Mouse (Mus musculus): ENCODE measurements around the gene Fam107a.
A peak's percentile ranks its signal among the peaks of the same experiment; 100 is the strongest.

Fam107a gene

DNA sequence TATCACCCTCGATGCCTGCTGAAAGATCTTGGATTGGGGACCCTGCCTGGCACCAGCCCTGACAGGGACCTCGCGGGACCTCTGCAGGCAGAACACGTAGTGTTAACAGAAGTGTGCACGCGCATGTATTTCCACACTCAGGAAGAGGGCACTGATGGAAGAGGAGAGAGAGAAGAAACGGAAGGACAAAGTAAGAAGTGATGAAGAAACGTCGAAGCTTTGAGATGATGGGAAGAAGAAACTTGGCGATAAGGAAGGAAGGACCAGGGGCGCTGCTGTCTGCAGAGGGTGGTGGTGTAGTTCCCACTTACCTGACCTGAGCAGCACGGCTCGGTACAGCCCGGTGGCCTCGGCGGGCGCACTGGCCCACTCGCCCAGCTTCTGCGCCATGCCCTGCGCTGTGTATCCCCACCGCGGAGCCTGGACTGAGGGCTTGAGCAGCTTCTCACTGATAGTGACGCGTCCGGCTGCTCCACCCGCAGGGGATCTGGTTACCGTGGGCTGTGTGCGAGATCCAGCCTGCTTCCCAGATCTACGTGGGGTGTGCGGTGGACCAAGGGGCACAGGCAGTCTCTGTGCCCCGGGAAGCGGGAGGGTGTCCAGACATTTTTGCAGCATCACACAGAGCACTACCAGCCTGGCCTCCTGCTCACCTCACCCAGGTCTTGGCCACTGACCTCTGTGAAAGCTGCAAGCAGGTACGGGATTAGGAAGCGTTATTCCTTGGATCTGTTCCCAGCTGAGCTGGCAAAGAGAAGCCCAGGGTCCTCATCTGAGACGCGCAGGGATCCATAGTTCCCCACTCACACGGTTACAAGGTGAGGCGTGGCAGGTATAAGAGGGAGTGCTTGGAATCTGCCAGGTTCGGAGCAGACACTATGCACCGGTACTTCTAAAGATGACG lies at the start of gene Fam107a:
Gene Fam107a (minus strand): TSS at position 830 of the 904 bp plus-strand sequence.
- no peak for DNase-seq (ENCODE audit: low spot score in 2 of 2)

DNA sequence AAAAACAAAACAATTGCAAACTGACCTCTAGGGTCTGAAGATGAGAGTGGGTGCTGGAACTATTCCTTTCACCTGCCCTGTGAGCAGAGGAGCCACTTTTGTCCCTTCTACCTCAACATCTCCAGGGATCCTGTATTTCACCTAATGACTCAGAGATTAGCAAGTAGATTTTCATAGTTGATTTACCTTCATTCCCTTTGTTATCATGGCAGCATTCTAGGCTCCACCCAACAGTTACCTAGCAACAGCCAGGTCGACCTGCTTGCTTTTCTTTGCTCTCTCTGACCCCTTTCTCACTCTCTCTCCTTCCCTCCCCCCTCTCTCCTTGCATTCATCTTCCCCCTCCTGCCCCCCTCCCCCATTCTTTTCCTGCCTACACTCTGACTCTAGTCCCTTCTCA lies 49.3 kb upstream of the Fam107a start:
- DNase-seq (ENCODE audit: low spot score in 2 of 2), result no peak

DNA sequence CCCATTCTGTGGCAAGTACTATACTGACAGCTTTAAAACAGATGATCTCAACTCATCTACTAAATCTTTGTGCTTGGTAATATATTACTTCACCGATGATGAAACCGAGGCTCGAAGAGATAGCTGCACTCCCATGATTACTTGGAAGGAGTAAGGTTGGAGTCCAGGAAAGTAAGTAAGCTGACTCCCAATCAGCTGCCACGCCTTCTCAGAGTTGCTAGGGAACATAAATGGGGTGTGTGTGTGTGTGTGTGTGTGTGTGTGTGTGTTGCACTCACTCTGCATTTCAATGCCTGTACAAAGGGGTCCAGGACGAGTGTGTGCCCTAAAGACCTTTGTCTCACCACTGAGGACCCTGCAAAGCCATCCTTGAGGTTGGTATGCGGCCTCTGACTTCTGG lies 48.0 kb upstream of the Fam107a start:
- DNase-seq (ENCODE audit: low spot score in 2 of 2), result no peak

DNA sequence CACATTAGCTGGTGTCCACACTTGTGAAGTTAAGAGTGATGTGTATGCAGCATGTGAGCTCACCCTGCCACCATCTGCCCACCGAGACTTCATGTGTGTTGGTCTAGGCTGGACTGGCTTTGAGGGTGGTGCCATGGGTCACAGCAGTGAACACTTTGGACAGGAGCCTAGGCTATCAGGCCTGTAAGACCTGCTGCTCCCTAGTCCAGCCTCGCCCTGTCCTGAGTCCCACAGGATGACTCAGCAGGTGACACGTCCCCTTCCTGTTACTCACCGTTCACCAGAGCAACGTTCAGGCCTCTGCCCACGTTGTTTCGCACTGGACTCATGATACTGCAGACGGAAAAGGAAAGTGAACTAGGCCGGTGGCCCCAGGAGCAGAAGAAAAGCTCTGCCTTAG lies 39.0 kb upstream of the Fam107a start:
- DNase-seq (ENCODE audit: low spot score in 2 of 2), result no peak

DNA sequence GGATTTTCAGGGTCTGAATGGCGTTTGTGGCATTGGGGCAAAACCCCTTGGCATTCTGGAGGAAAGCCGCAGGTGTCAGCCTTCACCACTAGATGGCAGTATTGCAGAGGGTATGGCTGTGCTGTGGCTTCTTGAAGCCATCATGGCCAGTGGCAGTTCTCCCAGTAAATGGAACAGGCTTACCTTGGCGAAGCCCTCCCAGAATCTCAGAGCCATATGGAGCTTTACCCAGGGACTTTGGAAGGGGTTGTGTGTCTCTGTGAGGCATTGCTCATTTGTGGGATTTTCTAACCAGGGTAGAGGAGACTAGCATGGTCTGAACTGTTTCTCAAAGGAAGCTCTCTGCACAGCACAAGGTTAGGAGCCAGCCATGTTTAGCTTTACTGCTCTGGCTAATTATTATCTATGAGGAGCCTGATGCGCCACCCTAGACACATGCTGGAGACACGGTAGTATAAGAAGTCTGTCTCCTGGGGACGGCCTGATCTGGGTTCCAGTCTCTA lies 38.2 kb upstream of the Fam107a start:
- DNase-seq (ENCODE audit: low spot score in 2 of 2), result peak; percentile 36 to 76

DNA sequence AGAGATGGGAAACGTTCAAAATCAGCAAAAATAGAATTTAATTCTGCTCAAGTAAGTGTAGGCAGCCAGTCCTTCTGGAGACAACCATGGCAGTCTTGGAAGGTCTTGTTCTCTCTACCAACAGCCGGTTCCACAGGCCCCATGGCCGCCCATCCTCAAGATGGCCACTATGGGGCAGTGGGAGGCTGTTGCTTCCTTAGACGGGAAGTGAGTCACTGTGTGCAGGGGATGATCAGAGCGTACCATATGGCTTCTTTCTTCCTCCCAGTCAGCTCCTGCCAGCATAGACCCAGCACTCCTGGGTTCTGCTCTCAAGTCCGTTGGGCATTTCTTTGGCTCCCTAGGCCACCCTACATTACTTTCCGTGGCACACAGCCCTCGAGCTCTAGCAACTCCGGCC lies 31.1 kb upstream of the Fam107a start:
- no peak for DNase-seq (ENCODE audit: low spot score in 2 of 2)

DNA sequence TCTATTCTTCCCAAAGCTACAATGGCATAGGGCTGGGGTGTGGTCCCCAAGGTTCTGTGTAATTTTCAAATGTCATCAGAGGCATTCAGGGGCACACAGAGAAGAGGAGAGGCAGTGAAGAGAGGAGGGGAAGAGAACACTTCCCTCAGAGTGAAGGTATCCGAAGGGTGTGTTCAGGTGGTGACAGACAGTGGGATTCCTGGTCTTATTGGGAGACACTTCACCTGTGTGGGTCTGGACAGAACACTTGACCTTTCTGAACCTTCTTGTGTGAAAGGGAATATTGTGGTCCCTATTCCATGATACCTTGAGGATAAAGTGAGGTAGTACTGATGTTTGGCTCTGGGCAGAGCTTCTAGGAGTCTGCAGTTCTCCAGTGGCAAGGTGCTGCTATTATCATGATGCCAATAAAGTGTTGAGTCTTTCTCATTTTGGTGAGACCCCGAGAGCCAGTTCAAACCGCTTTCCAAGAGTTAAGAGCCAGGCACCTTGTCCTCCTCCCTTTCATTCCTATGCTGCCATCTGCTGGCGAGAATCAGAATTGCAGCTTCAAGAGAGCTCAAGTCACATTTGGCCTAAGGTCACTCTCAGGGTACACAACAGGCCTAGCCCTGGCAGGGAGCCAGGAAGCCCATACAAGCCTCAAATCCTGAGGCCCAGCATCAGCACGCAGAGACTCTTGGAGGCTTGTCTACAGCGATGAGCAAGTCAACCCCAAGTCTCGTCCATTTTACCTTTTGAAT lies 28.6 kb upstream of the Fam107a start:
- peak; percentile 63 to 91 for DNase-seq (ENCODE audit: low spot score in 2 of 2)

DNA sequence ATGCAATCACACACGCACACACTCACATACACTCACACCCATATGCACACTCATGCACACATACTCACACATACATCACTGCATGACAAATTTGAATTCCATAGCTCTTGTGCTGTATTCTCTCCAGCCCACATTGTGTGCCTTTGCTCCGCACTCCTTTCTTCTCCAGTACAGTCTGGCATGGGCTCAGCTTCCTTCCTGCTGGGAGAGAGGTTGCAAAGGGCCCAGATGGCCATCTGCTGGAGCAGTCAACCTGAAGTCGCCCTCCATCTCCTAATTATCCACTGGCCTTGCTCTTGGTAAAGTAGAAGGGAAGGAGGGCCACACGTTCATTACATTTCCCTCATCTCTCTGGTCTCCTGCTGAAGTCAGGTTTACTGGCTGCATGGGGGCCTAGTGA lies 27.7 kb upstream of the Fam107a start:
- no peak for DNase-seq (ENCODE audit: low spot score in 2 of 2)

DNA sequence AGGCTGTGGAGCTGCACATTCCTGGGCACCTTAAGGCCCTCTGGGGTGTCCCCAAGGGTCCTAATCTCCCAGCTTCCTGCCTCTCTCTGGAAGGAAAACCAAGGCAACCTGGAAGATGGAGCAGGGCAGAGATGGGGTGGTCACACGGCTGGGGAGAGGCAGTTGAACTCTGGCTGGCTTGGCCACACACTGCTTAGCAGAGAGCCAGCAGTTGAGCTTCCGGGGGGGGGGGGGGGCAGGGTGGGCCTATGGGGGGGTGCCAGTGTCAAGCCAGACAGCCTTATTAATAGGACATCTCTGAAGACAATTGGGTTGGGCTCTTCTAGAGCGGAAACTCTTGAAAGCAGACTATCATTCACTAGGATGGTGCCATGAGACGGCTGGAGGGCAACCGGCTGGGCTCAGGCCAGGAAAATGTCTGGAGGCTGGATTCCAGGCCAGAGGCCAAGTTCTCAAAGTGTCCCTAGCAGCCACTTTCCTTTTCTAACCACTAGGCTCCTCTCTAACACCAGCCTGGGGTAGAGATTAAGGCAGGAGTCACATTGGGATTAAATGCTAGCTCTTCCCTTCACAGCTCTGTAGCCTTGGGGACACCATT lies 24.8 kb upstream of the Fam107a start:
- no peak for DNase-seq (ENCODE audit: low spot score in 2 of 2)

DNA sequence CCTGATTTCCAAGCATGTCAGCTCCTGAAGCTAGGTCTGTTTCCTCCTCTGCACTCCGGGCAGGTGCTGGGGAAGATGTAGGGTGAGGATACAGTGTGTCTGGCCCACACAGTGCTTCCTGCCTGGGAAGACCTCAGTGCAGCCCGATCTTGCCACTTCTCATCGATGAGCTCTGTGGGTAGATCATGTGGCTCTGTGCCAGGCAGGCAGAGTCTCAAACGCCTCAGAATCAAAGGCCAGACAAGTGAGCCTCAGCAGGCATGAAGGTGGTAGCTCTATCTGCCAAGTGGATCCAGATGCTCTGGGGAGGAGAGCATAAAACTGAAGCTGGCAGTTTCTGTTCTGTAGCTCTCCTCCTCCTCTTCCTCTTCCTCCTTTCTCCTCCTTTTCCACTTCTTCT lies 22.4 kb upstream of the Fam107a start:
- no peak for DNase-seq (ENCODE audit: low spot score in 2 of 2)

DNA sequence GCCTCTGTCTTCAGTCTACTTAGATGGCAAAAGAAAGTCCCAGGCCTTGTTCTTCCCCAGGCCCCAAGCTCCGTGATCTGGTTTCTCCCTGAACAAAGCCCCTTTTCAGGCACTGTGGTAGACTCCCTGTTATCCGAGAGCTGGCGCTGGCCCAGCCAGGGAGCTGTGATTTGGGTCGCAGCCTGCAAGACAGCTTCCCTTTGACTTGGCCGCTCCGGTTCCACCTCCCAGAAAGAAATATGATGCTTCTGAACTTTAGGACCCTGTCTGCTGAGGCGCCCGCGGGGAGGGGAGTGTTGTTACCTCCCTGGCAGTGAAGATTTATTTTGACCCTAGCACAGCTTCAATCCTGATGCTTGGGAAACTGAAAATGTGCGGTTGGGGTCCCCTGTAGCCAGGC lies 18.1 kb upstream of the Fam107a start:
- no peak for DNase-seq (ENCODE audit: low spot score in 2 of 2)

DNA sequence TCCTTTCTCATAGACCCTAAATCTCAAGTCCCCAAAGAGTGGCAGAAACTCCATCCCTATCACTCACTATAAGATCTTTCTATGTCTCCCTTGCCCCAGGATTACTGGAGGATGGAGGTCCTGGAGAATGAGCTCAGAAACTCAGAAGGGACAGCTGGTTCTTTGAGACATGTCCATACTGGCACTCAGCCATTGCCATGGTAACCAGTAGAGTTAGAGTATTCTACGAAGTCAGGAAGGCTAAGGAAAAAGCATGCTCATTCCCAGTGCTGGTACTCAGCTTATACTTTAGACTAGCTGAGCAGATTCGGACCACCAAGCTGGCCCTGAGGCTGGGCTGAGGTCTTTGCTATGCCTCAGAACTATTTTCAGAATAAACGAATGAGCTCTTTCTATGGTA lies 16.7 kb upstream of the Fam107a start:
- no peak for DNase-seq (ENCODE audit: low spot score in 2 of 2)

DNA sequence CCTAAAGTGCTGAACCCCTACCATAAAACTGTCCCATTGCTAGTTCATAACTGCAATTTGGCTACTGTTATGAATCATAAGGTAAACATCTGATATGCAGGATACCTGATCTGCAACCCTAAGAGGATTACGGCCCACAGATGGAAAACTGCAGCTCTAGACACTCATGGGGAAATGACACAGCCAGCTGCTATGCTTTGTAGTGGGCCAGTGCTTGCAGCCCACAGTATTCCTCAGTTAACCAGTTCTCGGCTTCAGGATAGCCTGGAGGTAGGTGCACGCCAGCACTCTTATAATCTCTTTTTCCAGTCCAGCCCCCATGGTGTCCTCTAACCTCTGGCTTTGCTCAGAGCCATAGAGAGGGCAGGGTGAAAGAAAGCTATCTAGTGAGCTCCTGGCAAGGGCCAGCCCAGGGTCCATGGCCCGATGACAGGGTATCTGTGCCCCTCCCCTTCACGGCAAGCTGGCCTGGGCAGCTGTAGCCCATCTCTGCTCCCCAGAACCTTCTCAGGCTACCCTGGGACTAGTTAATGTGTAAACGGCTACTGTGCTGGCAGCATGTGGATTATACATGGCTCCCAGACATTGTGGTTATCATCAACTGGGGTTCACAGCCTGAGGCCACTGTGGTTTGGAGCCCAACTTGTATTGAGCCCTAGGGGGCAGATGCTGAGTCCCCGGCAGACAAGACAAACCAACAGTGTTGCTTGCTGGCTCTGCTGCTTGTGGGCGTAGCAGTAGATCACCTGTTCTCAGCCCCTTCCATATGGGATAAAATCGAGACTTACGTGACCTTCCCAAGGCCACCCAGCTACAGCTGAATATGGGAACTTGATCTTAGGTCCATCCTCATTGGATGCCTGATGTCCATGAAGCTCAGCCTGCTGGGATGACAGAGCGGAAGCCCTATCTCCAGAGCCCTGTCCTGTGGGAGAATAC lies 14.8 kb upstream of the Fam107a start:
- DNase-seq (ENCODE audit: low spot score in 2 of 2), result no peak

DNA sequence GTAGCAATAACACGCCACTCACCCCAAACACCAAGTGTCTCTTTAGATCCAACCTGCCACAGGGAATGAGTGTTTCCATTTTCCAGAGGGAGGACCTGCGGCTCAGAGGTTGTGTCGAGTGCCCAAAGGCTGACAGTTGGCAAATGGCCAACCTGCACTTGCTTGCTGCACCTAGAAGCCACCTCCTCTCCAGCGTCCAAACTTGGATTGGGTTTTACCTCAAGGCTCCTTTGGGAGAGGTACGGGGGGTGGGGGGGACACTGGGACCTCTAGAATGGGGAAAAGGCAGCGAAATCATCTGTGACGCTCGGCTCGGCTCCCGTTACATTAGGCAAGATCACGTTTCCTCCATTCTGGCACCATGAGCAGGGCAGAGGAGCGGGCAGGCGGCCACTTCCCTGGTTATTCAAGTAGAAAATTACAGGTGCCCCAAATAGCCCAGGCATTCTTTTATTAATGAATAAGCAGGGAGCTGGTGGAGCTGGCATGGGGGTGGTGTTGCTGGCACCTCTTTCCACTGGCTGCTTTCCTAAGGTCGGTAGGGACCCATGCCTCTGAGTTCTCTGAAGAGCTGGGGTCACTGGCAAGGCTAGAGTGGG lies 13.6 kb upstream of the Fam107a start:
- no peak for DNase-seq (ENCODE audit: low spot score in 2 of 2)

DNA sequence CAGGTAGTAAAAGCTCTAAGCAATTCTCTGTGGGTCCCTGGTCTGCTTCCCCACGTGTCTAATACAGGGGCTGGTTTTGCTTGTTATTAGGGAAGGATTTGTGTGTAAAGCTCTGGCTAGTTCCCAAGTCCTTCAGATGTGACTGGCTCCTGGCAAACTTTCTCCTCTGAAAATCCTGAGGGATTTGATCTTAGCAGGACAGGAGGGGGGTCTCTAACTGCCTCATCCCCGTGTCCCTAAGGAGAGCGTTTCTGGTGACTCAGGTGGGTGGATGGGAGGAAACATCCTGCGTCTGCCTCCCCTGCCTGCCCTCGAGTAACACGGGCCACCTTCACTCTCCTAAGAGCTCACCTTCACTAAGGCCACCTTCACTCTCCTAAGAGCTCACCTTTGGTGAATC lies 12.6 kb upstream of the Fam107a start:
- DNase-seq (ENCODE audit: low spot score in 2 of 2), result no peak

DNA sequence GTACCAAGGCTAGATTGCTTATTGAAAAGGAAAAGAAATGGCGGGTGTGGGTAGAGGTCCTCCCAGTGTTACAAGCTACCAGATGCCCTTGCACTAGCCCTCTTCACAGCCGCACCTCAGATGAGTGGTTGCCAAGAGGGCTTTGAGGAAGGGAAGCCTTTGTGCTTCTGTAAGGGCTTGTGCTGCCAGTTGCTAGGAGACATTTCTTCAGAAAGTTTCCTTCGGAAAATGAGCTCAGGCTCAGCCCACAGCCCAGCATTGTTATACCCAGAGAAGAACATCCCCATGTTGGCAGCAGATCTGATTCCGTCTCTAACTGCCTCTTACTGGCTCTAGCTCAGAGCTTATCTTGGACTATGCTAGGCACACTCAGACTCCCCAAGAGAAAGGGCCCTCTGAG lies 11.7 kb upstream of the Fam107a start:
- DNase-seq (ENCODE audit: low spot score in 2 of 2), result no peak

DNA sequence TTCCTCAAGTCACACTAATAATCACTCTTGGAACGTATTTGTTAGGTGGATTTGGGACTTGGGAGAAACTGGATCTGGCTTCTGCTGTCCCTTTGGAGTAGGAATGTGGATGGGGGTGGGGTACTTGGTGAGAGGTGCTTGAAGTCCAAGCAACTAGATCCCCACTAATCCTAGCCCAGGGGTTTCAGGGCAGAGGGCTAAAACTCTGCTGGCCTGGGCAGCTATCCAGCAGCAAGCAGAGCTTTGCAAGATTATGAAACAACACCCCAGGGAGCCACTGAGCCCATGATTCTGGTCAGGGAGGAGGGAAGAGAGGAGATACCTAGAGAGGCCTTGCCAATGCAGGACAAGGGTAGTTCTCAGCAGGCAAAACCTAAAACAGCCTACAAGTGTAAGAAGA lies 9.5 kb upstream of the Fam107a start:
- no peak for DNase-seq (ENCODE audit: low spot score in 2 of 2)

DNA sequence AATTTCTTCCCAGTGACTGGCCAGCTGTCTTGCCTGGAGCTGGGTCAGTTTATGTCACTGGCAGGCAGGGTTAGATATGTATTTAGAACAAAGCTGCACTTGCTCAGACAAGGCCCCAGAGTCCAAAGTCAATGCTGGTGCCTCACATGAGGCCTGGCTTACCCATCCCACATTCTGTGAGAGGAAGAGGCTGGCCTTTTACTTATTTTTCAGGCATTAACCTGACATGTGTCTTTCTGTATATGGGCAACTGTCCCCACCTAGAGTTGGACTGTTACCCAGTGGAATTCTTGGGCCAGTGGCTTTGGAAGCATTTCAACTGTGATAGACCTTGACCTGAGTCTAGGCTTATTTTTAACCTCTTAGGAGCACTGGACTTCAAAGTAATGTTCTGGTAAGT lies 9.1 kb upstream of the Fam107a start:
- no peak for DNase-seq (ENCODE audit: low spot score in 2 of 2)

DNA sequence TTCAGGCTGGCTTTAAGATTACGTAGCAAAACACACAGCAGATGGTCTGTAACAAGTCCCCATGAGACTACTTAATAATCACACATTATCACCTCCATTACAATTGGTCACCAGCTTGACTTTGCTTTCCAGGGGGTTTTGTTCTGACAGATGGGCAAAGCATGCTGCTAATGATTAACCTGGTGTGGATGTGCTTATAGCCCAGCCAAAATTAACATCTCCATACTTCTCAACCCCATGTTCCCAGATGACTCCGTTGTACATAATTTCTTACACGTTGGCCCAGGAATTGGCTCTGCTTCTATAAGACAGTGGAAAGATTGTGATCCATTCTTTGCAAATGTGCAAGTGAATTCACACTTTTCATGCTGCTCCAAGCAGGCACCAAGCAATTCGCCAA lies 7.9 kb upstream of the Fam107a start:
- no peak for DNase-seq (ENCODE audit: low spot score in 2 of 2)

DNA sequence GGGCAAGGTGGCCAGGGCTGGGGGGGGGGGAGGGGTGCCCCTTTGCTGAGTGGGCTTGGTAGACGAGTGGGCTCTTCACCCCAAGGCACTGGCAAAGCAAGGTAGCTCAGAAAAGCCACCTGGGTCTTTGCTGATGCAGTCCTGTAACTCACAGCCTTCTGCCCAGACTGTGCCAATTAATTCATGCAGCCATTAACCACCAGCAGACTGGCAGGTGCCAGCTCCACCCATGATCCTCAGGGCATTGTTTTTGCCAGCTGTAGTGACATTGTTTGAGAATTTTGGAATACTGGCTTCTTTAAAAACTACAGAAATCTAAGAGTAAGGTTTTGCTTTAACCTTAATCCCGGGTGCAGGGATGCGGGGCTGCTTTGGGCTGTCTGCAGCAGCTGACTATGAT lies 2.7 kb upstream of the Fam107a start:
- DNase-seq (ENCODE audit: low spot score in 2 of 2), result no peak

Data from spleen, postnatal 4 days (tissue).